Comparison of ENCODE assay signal across 7 mouse cellular contexts in genomic region chrX:140457502-140457901, GRCm38 (mm10). TPM values are rescaled to one million over a fixed set of nuclear protein-coding genes. Genes with fewer than 3 reads are reported as not detected.
DNase-seq lines count a peak whose midpoint lies in the region; ATAC-seq and TF ChIP-seq lines count a peak whose summit lies in the region.

No protein-coding gene starts in this region.

- no peak for DNase-seq in spleen, adult 2 months (ENCODE audit: low read depth in 1 of 2, low spot score in 2 of 2)
- DNase-seq in spleen, postnatal 36 days (ENCODE audit: low spot score in 2 of 2), result no peak
- DNase-seq in embryonic facial prominence, embryonic 14.5 days (ENCODE audit: low spot score), result peak; percentile 9
- DNase-seq in limb, embryonic 14.5 days (ENCODE audit: low spot score), result no peak
- no peak for DNase-seq in cerebellum, adult 8-10 months
- no peak for DNase-seq in right cerebral cortex, postnatal 36 days (ENCODE audit: low spot score in 2 of 2)

- ATAC-seq in embryonic facial prominence, embryonic 14.5 days (ENCODE audit: low read depth), result no peak
- ATAC-seq in limb, embryonic 14.5 days (ENCODE audit: low FRiP score, low read depth), result no peak
- ATAC-seq in stomach, embryonic 14.5 days (ENCODE audit: insufficient number of reproducible peaks, insufficient read depth, low FRiP score, low read depth), result no peak

- 31% methylated on average over 12 of the region's 12 CpGs for WGBS in spleen, adult 2 months
- WGBS in embryonic facial prominence, embryonic 14.5 days, result 29% methylated on average over 12 of the region's 12 CpGs
- 18% methylated on average over 12 of the region's 12 CpGs for WGBS in limb, embryonic 14.5 days
- WGBS in stomach, embryonic 14.5 days, result 23% methylated on average over 12 of the region's 12 CpGs

- H3K4me1 ChIP-seq in spleen, adult 2 months (ENCODE audit: control insufficient read depth, insufficient read depth, insufficient read length), result no peaks in the 10 kb centered on the region
- H3K4me1 ChIP-seq in embryonic facial prominence, embryonic 14.5 days (ENCODE audit: control insufficient read depth, insufficient read depth, low read length), result no peaks in the 10 kb centered on the region
- no peaks in the 10 kb centered on the region for H3K4me1 ChIP-seq in limb, embryonic 14.5 days (ENCODE audit: control insufficient read depth, insufficient read depth, low read length)
- no peaks in the 10 kb centered on the region for H3K4me1 ChIP-seq in stomach, embryonic 14.5 days (ENCODE audit: control insufficient read depth, insufficient read depth, low read length)

- H3K4me3 ChIP-seq in spleen, adult 2 months (ENCODE audit: extremely low read depth, insufficient read depth, insufficient read length), result peak overlapping the region; percentile 95
- peak overlapping the region; percentile 54 for H3K4me3 ChIP-seq in embryonic facial prominence, embryonic 14.5 days (ENCODE audit: low read depth, low read length)
- H3K4me3 ChIP-seq in limb, embryonic 14.5 days (replicated peaks; ENCODE audit: low read length), result peak overlapping the region; percentile 49
- peak overlapping the region; percentile 44 for H3K4me3 ChIP-seq in stomach, embryonic 14.5 days (ENCODE audit: low read depth, low read length)

- H3K27ac ChIP-seq in spleen, adult 2 months (ENCODE audit: insufficient read depth, low read length), result no peak overlapping the region
- H3K27ac ChIP-seq in embryonic facial prominence, embryonic 14.5 days (replicated peaks; ENCODE audit: low read depth, low read length), result no peak overlapping the region
- no peak overlapping the region for H3K27ac ChIP-seq in limb, embryonic 14.5 days (replicated peaks; ENCODE audit: low read depth, low read length)
- H3K27ac ChIP-seq in stomach, embryonic 14.5 days (ENCODE audit: low read length), result no peak overlapping the region

- no peaks in the 10 kb centered on the region for H3K27me3 ChIP-seq in spleen, adult 2 months (ENCODE audit: control insufficient read depth, insufficient read depth, low read length)
- no peaks in the 10 kb centered on the region; the same call in 1 of the 2 replicates for H3K27me3 ChIP-seq in embryonic facial prominence, embryonic 14.5 days (replicated peaks; ENCODE audit: control insufficient read depth, insufficient read depth, low read length)
- H3K27me3 ChIP-seq in limb, embryonic 14.5 days (ENCODE audit: control insufficient read depth, insufficient read depth, low read length), result no peaks in the 10 kb centered on the region
- H3K27me3 ChIP-seq in stomach, embryonic 14.5 days (ENCODE audit: control insufficient read depth, insufficient read depth, low read length), result no peaks in the 10 kb centered on the region

- TF ChIP-seq POLR2A in spleen, adult 2 months (IDR thresholded peaks at IDR 0.05; ENCODE audit: low read depth, low read length), result no peak
- no peak for TF ChIP-seq POLR2A in limb, embryonic 14.5 days (IDR thresholded peaks at IDR 0.05; ENCODE audit: borderline replicate concordance, extremely low read depth, insufficient read depth, insufficient read length)

- no peaks in the 10 kb centered on the region for H3K36me3 ChIP-seq in spleen, adult 2 months (ENCODE audit: control insufficient read depth, insufficient read depth, low read length)
- H3K36me3 ChIP-seq in embryonic facial prominence, embryonic 14.5 days (ENCODE audit: control insufficient read depth, insufficient read depth, low read length), result no peaks in the 10 kb centered on the region
- H3K36me3 ChIP-seq in limb, embryonic 14.5 days (ENCODE audit: control insufficient read depth, insufficient read depth, low read length), result no peaks in the 10 kb centered on the region
- no peaks in the 10 kb centered on the region for H3K36me3 ChIP-seq in stomach, embryonic 14.5 days (ENCODE audit: control insufficient read depth, insufficient read depth, low read length)

- H3K9me3 ChIP-seq in embryonic facial prominence, embryonic 14.5 days (ENCODE audit: control insufficient read depth, low read length), result no peaks in the 10 kb centered on the region
- H3K9me3 ChIP-seq in limb, embryonic 14.5 days (ENCODE audit: control insufficient read depth, low read length), result no peaks in the 10 kb centered on the region
- no peaks in the 10 kb centered on the region for H3K9me3 ChIP-seq in stomach, embryonic 14.5 days (ENCODE audit: control insufficient read depth, low read depth, low read length)

- H3K9ac ChIP-seq in embryonic facial prominence, embryonic 14.5 days (ENCODE audit: low read depth, low read length), result peak overlapping the region; percentile 60; the same call in 1 of the 2 replicates
- peak overlapping the region; percentile 54; the same call in 1 of the 2 replicates for H3K9ac ChIP-seq in limb, embryonic 14.5 days (ENCODE audit: low read depth, low read length, severe bottlenecking)
- no peak overlapping the region for H3K9ac ChIP-seq in stomach, embryonic 14.5 days (replicated peaks; ENCODE audit: low read depth, low read length)

- H3K4me2 ChIP-seq in embryonic facial prominence, embryonic 14.5 days (ENCODE audit: low read depth, low read length), result peak overlapping the region; percentile 58
- H3K4me2 ChIP-seq in limb, embryonic 14.5 days (replicated peaks; ENCODE audit: low read depth, low read length, severe bottlenecking), result peak overlapping the region; percentile 49
- H3K4me2 ChIP-seq in stomach, embryonic 14.5 days (replicated peaks; ENCODE audit: low read depth, low read length), result peak overlapping the region; percentile 51

- TF ChIP-seq CTCF in spleen, adult 2 months (IDR thresholded peaks at IDR 0.05; ENCODE audit: extremely low read depth, insufficient read depth, insufficient read length, insufficient replicate concordance), result no peak

RNA-seq across cellular contexts. Expression of gene Prps1, which starts 1.1 kb away (rescaled TPM):
- polyA plus RNA-seq in spleen, adult 2 months (2012; rRNA removed), result 5.5 and 6.2 TPM in 2 replicates
- polyA plus RNA-seq in embryonic facial prominence, embryonic 14.5 days (2014; fragmentation: Nextera tagmentation; extraction: Ambion mirVana), result 45.1 and 47.0 TPM in 2 replicates
- polyA plus RNA-seq in limb, embryonic 14.5 days (2012; rRNA removed), result 25.4 and 27.5 TPM in 2 replicates
- polyA plus RNA-seq in limb, embryonic 14.5 days (2014; fragmentation: Nextera tagmentation; extraction: Ambion mirVana), result 45.1 and 48.5 TPM in 2 replicates
- 32.4 and 35.5 TPM in 2 replicates for polyA plus RNA-seq in stomach, embryonic 14.5 days (2014; fragmentation: Nextera tagmentation; extraction: Ambion mirVana)

Comparison
In these comparisons a context has a peak if more than half of its experiments do, and no peak if none do; other contexts are left out.
1. H3K4me3 ChIP-seq: peak in every context shown above with its lines; median percentile 95 in spleen, adult 2 months; 54 in embryonic facial prominence, embryonic 14.5 days; 49 in limb, embryonic 14.5 days; 44 in stomach, embryonic 14.5 days.